Mouse (Mus musculus) left cerebral cortex, postnatal 36 days (tissue): ENCODE data around the gene Sh3d19. TPM values are rescaled to one million over a fixed set of nuclear protein-coding genes. Genes with fewer than 3 reads are reported as not detected.

Experiments used
- DNase-seq, 2 experiments: peaks; one replicate each; pipeline ENCODE4 v3.0.0; 2021 to 2022; ENCODE audit warnings: low spot score in 2 of 2, mixed read lengths in 1 of 2
- intact Hi-C: fragments of 180-260 bp; cut with DNase I; formaldehyde crosslinking; loops from one replicate; pipeline ENCODE4 v1.15.1; 2025
- total RNA-seq, 2 experiments: library from RNA; stranded (reverse); gene quantifications; 2 replicates each; pipeline ENCODE4 v1.2.3; 2021

The Sh3d19 gene
- total RNA-seq, 2 experiments from 2014 or later = 17.1 to 17.3 TPM

GRCm38 (mm10) chr3:86021651-86022050 lies 50.7 kb downstream of the Sh3d19 start:
- DNase-seq = no peak

GRCm38 (mm10) chr3:86024065-86024795 lies 53.3 kb downstream of the Sh3d19 start:
- intact Hi-C loops = no loop called here
- DNase-seq = no peak

More at GRCm38 (mm10) chr3:86021651-86022050, 50.7 kb downstream of the Sh3d19 start:
- intact Hi-C loops = no loop called here

DNA sequence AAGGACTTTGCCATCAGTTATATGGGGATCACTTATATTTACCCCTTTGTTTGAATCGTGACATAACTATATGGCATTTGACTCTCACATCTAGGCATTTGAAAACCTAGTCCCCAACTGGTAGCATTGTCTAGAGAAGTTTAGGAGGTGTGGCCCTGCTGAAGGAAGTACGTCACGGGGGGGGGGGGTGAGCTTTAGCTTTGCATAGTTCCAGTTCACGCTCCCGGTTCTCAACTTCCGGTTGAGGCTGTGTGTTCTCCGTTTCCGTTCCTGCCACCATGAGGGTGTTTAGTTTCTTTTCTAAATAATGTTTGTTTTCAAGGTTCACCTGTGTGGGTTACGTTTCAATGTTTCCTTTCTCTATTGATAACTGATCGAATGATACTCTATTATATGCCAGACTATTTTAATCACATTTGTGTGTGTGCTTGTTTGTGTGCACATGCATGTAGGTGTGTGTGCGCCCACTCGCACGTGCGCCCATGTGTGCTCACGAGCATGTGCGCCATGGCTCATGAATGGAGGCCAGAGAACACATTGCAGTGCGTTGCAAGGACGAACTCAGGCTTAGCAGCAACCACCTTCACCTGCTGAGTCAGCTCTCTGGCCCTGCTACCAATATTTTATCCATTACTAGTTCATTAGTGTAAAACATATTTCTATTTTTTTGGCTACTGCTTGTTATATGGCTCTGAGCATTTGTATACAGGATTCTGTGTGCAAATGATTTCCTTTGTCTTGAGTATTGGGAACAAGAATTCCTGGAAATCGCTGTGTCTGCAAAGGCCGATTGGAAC lies 54.6 kb downstream of the Sh3d19 start:
- intact Hi-C loops = no loop called here
- no peak for DNase-seq

- intact Hi-C loops = no loop called here
- DNase-seq = no peak
Measured at GRCm38 (mm10) chr3:86028658-86029375, 57.9 kb downstream of the Sh3d19 start.

DNA sequence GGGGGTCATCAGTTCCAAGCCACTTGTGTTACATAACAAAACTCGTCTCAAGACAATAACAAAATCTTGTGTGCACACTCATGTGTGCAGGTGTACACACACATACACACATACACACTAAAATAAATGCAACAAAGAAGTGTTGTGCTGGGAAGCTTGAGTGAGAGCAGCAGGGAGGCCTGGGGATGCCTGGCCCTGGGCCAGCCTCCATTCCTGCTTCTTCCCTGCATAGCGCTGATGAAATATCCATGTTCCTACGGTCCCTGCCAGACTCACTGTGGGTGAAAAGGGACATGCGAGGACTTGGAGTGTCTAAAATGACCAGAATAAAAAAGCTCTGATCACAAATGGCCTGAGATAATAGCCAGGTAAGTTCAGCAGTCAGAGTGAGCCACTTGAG lies 59.7 kb downstream of the Sh3d19 start:
- no peak for DNase-seq
- intact Hi-C loops = no loop called here

DNA sequence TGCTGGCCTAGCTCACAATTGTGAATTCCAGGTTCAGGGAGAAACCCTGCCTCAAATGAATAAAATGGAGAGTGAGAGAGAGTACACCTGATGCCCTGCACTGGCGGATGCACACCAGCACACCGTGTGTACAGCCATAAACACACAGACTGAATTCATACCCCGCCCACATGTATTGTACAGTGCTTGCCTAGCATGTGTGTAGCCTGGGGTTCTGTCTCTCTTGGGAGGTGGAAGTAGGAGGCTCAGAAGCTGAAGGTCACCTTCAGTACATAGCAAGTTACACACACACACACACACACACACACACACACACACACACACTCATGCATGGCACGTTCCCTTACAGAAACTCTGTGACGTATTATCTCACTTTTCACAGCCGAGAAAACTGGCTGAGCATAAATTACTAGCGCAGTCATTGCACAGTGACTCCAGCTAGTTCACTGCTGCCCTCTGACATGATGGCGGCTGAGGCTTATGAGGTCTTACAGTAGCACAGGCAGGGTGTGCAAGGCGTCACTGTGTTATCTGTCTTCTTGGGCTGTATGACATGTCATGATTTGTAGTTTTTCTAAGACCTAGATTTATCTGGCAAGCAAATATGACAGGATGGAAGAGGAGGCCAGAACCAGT lies 62.7 kb downstream of the Sh3d19 start:
- DNase-seq = no peak
- intact Hi-C loops = no loop called here

DNA sequence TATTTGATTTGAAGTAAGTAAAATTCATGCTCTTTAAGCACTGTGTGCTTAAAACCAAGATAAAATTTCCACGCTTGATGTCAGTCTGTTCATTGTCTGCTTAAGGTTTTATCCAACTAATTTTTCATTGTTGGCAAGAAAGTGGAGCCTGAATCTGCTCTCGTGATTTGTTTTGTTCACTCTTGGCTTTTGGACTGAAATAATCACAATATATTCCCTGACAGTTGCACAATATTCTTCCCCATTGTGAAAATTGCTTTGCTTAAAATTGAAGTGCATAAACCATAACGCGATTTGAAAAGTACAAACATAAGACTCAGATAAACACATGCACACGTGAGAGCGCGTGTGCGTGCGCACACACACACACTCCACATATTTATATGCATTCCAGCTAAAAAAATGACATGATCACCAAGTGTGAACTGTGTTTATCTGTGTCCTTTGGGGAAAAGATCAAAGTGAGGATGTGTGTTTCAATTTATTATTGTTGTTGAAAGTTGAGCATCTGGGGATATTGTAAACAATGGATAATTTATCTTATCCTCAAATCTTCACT lies 67.1 kb downstream of the Sh3d19 start:
- intact Hi-C loops = no loop called here
- no peak for DNase-seq

- no peak for DNase-seq
- intact Hi-C loops = no loop called here
Measured at GRCm38 (mm10) chr3:86038648-86039047, 67.7 kb downstream of the Sh3d19 start.

DNA sequence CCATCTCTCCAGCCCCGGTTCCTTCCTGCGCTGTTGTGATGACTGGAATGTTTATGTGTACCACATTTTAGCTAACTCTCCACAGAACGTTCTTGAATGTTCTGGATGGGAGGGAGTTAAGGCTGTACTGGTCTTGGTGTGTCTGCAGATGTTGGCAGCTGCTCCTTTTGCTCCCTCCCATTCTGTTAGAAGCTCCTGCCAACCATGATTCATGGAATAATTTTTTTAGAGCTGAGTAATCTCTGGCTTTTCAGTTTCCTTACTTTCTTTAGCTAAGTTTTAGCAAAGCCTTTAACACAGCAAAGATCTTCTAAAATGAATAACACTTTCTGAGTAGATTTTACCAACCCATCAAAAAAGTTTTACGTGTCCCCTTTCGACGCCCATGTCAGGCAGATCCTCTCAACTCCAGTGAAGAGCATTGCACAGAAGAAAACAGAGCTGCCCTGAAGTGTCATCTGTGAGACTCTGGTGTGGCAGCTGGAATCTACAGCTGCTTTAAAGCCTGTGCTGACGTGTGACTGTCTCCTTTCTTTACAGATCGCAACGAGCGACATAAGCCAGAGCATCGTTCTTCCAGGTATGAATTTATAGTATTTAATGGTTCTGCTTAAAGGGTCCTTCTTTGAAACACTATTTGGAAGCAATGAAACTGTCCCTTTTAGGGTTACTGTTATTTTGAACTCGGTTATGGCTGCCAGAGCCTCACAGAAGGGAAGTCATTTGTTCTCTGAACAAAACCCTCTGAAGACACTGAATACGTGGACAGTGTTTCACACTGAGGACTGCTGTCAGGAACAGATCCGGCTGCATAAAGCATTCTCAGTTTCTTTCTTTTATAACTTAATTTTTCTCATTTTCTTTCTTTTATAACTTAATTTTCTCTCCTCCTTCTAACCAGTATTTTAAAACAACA lies 69.6 kb downstream of the Sh3d19 start:
- no peak for DNase-seq

GRCm38 (mm10) chr3:86047686-86048408 lies 76.9 kb downstream of the Sh3d19 start:
- no peak for DNase-seq

More for the DNA sequence above, 69.6 kb downstream of the Sh3d19 start:
- intact Hi-C loops = no loop called here

DNA sequence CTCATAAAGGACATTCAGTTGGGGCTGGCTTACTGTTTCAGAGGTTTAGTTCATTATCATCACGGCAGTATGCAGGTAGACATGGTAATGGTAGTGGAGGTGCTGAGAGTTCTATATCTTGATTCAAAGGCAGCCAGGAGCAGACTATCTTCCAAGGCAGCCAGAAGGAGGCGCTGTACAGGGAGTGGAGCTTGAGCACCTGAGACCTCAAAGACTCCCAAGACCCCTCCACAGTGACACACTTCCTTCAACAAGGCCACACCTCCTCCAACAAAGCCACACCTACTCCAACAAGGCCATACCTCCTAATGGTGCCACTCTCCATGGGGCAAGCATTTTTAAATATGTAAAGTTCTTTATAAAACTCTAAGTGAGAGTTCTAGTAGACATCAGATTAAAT lies 78.1 kb downstream of the Sh3d19 start:
- DNase-seq = no peak
- intact Hi-C loops = no loop called here

More at GRCm38 (mm10) chr3:86047686-86048408, 76.9 kb downstream of the Sh3d19 start:
- intact Hi-C loops = no loop called here

DNA sequence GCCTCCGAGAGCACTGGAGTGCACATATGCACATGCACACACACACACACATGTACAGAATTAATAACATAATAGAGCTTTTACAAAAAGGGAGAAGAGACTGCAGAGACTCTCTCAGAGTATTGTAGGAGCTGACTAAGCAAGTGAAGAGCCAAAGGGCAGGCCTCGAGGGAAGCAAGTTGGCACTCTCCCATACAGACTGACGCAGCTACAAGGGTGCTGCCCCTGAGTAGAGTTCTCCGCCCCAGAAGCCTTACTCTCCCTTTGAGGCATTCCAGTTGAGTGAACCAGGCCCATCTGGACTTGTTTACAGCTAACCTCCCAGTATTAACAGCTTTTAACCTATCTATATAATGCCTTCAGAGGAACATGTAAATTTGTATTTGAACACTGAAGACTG lies 85.8 kb downstream of the Sh3d19 start:
- intact Hi-C loops = no loop called here
- DNase-seq = no peak

DNA sequence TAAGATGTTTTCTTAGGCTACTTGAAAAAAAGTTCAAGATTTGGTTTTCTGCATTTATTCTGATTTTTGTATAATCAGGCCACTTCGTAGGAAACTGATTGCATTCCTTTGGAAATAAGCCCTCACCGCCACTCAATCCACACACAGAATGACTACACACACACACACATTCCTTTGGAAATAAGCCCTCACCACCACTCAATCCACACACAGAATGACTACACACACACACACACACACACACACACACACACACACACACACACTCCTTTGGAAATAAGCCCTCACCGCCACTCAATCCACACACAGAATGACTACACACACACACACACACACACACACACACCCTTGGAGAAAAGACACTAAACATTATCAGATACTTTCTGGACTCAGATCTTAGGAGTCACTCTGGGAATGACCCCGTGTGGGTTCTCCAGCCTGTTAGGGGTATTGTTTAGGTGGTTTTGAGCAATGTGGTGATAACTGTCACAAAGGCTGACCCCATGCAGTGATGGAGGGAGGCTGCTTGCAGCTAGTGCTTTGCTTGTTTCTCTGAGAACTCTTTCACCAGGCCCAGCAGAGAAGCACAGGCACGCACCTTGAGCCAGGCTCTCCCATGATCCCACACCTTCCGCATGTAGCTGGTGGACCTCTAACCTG lies 86.7 kb downstream of the Sh3d19 start:
- intact Hi-C loops = no loop called here
- DNase-seq = no peak

- intact Hi-C loops = no loop called here
- no peak for DNase-seq
Measured at GRCm38 (mm10) chr3:86069646-86070250, 98.8 kb downstream of the Sh3d19 start.

DNA sequence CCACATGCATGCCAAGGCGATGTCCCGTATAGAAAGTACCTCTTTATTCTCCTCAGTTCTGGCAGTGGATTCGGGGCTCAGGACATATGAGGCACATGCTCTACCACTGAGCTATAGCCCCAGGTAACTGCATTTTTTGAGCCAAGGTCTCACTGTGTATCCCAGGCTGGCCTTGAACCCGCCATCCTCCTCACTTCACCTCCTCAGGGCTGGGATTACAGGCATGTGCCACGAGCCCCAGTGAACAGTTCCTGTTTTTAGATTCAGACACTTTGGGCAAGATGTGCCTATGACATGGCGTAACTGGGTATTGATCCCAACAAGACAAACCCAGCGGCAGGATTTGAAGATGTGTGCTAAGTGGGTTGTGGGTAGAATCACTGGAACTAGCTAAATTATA lies 99.9 kb downstream of the Sh3d19 start:
- no peak for DNase-seq
- intact Hi-C loops = no loop called here

DNA sequence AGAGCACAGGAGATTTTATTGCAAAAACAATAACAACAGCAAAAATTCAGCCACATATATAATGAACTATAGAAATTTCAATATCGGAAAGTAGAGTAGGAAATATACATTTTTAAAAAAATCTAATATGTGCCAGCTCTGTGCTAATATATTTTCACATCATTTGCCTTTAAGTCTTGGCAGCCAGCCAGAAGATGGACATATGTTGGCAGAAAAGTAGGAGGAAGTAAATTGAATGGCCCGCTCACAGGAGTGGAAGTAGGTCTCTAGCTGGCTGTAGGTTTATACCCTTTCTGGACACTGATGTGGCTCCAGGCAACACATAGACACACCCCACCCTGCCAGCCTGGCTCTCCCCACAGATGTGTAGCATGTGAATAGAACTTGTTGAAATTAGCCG lies 101.2 kb downstream of the Sh3d19 start:
- intact Hi-C loops = no loop called here
- DNase-seq = no peak

GRCm38 (mm10) chr3:86072889-86073288 lies 102.0 kb downstream of the Sh3d19 start:
- intact Hi-C loops = no loop called here
- no peak for DNase-seq
